Mouse (Mus musculus) kidney, embryonic 14.5 days (tissue): ENCODE measurements around the gene Exosc8. TPM values are rescaled to one million over a fixed set of nuclear protein-coding genes. Genes with fewer than 3 reads are reported as not detected.

Experiments used
- polyA plus RNA-seq: library from polyadenylated mRNA; unstranded; fragments of >200 nt; fragmentation: Nextera tagmentation; extraction: Ambion mirVana; gene quantifications from 2 replicates; pipeline ENCODE4 v1.2.1, GENCODE M21; 2014

Exosc8 gene
- polyA plus RNA-seq, 1 experiment from 2014 or later = 185 TPM

Other genes with a start within 250 kb of the Exosc8 start
- 84.4 and 121 TPM in 2 replicates for gene Supt20, start 42.6 kb downstream of the Exosc8 start, polyA plus RNA-seq
- 2.8 TPM in 1 of 2 replicates, not detected in the other for gene Gm21958, start 21.0 kb downstream of the Exosc8 start, polyA plus RNA-seq
- 62.7 and 66.3 TPM in 2 replicates for gene Alg5, start 146 bp upstream of the Exosc8 start, polyA plus RNA-seq
- 1.8 and 1.9 TPM in 2 replicates for gene Smad9, start 20.2 kb upstream of the Exosc8 start, polyA plus RNA-seq
- 50.7 and 60.1 TPM in 2 replicates for gene Rfxap, start 72.4 kb upstream of the Exosc8 start, polyA plus RNA-seq
- 0.14 TPM in 1 of 2 replicates, not detected in the other for gene Sertm1, start 180.5 kb upstream of the Exosc8 start, polyA plus RNA-seq